Comparison of ENCODE assay signal across 8 mouse cellular contexts in the genomic region with DNA sequence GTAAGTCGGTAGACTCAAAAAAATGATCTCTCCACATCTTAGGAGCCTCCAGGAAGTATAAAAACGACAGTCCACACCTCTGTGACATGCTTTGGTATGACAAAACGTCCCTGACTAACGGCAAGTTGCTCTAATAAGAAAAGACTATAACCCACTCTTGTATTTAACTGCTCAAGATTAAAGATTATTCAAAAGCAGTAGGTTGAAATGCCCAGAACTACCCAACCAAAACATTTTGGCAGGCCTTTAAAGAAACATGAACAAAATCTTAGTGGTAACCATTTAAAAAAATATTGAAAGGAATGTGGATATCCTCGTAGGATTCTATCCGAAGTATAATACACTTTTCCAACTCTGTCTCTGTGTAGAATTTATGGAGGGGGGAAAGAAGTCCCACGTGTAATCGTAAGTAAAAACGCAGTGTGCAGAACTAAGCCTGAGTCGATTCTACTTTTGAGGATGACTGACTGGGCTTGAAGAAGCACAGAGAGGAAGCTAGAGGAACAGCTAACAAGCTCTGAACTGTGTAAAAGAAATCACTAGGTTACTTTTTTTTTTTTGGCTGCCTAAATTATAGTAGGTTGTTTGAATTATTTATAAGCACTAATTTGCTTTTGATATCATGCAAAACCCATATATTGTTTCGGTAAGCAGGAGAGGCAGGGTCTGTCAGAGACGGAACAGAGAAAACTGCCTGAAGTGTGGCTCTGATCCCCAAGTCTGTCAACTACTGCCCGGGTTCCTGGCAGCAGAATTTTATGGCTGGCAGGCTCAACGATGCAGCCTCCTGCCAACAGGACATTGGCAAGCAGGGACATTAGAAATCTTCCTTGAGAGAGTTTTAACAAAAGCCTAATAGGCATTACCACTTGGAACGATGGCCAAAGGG. TPM values are rescaled to one million over a fixed set of nuclear protein-coding genes. Genes with fewer than 3 reads are reported as not detected.
DNase-seq lines count a peak whose midpoint lies in the region; ATAC-seq and TF ChIP-seq lines count a peak whose summit lies in the region.
"Had no signal": no experiment of that assay in that cellular context is flagged by ENCODE, and none has a peak within 500 bp of the region (broad histone marks: within the 10 kb centered on the region; RNA-seq: fewer than 3 reads in every experiment).

No protein-coding gene starts in this region.

- H3K27me3 ChIP-seq in lung, embryonic 14.5 days (ENCODE audit: insufficient read depth, low read length): no peaks in the 10 kb centered on the region
- H3K27me3 ChIP-seq in hindbrain, embryonic 14.5 days (ENCODE audit: control insufficient read depth, insufficient read depth, low read length): no peaks in the 10 kb centered on the region

- no peak overlapping the region for H3K27ac ChIP-seq in lung, embryonic 14.5 days (ENCODE audit: low read depth)
- no peak overlapping the region for H3K27ac ChIP-seq in hindbrain, embryonic 14.5 days

- H3K4me2 ChIP-seq in lung, embryonic 14.5 days: no peak overlapping the region
- H3K4me2 ChIP-seq in hindbrain, embryonic 14.5 days (replicated peaks): no peak overlapping the region

- H3K9ac ChIP-seq in lung, embryonic 14.5 days: no peak overlapping the region
- H3K9ac ChIP-seq in hindbrain, embryonic 14.5 days: no peak overlapping the region

- TF ChIP-seq CTCF in lung, embryonic 14.5 days (IDR thresholded peaks at IDR 0.05; ENCODE audit: low read depth): no peak

- no peak overlapping the region for H3K4me3 ChIP-seq in lung, embryonic 14.5 days (ENCODE audit: low read depth, low read length)
- no peak overlapping the region for H3K4me3 ChIP-seq in hindbrain, embryonic 14.5 days (replicated peaks; ENCODE audit: low read length)

- peak; percentile 4 for DNase-seq in lung, embryonic 14.5 days
- no peak for DNase-seq in lung, postnatal 36 days
- DNase-seq in cerebellum, adult 9-10 months: peak; percentile 43
- DNase-seq in hindbrain, embryonic 14.5 days (ENCODE audit: low spot score): no peak
- peak; percentile 29 to 58 for DNase-seq in layer of hippocampus, postnatal 36 days
- no peak for DNase-seq in thymus, postnatal 36 days
- DNase-seq in urinary bladder, postnatal 4 days (ENCODE audit: low spot score in 2 of 2): no peak

- WGBS in lung, embryonic 14.5 days: 72% methylated on average over 15 of the region's 15 CpGs
- WGBS in hindbrain, embryonic 14.5 days: 61% methylated on average over 15 of the region's 15 CpGs

- no peaks in the 10 kb centered on the region for H3K9me3 ChIP-seq in lung, embryonic 14.5 days (ENCODE audit: low read depth, low read length)
- H3K9me3 ChIP-seq in hindbrain, embryonic 14.5 days (ENCODE audit: control insufficient read depth, low read length): no peaks in the 10 kb centered on the region

- no peak for ATAC-seq in lung, embryonic 14.5 days (ENCODE audit: insufficient read depth)
- peak; percentile 88 for ATAC-seq in hindbrain, embryonic 14.5 days (ENCODE audit: low FRiP score)

- H3K36me3 ChIP-seq in lung, embryonic 14.5 days (ENCODE audit: insufficient read depth): no peaks in the 10 kb centered on the region
- no peaks in the 10 kb centered on the region for H3K36me3 ChIP-seq in hindbrain, embryonic 14.5 days (replicated peaks; ENCODE audit: control insufficient read depth, insufficient read depth)

- no peaks in the 10 kb centered on the region for H3K4me1 ChIP-seq in lung, embryonic 14.5 days (ENCODE audit: insufficient read depth)
- H3K4me1 ChIP-seq in hindbrain, embryonic 14.5 days (replicated peaks; ENCODE audit: control insufficient read depth, insufficient read depth, low read length): peaks cover 11% of the 10 kb centered on the region

RNA-seq across cellular contexts. Expression of a gene that starts 45.3 kb away (rescaled TPM):
- polyA plus RNA-seq in lung, embryonic 14.5 days (2014; fragmentation: Nextera tagmentation; extraction: Ambion mirVana): 0.50 and 0.84 TPM in 2 replicates
- 6.2 and 6.7 TPM in 2 replicates for polyA plus RNA-seq in hindbrain, embryonic 14.5 days (2014; fragmentation: Nextera tagmentation; extraction: Ambion mirVana)
- total RNA-seq in layer of hippocampus, postnatal 36 days (2021): 1 to 10 TPM; 7.2 to 9.7 TPM
- total RNA-seq: liver, adult 2 months had no signal
- polyA plus RNA-seq: liver, adult 2 months had no signal

Comparison
In these comparisons a context has a peak if more than half of its experiments do, and no peak if none do; other contexts are left out.
1. DNase-seq: peak in lung, embryonic 14.5 days (single experiment), cerebellum, adult 9-10 months (single experiment) and layer of hippocampus, postnatal 36 days (2 of 2); none in lung, postnatal 36 days (single experiment), hindbrain, embryonic 14.5 days (single experiment), thymus, postnatal 36 days (0 of 2) and urinary bladder, postnatal 4 days (0 of 2).